Mouse (Mus musculus) central nervous system, embryonic 11.5 days (tissue): ENCODE measurements around the gene Zfp212. TPM values are rescaled to one million over a fixed set of nuclear protein-coding genes. Genes with fewer than 3 reads are reported as not detected.

ENCODE experiments used
- polyA plus RNA-seq: library from polyadenylated mRNA; depleted of rRNA; stranded (reverse); fragments of >200 nt; gene quantifications from 2 replicates; pipeline ENCODE4 v1.2.3, GENCODE M21; 2012; rRNA removed

Gene Zfp212
- polyA plus RNA-seq: 17.9 and 22.8 TPM in 2 replicates

DNA sequence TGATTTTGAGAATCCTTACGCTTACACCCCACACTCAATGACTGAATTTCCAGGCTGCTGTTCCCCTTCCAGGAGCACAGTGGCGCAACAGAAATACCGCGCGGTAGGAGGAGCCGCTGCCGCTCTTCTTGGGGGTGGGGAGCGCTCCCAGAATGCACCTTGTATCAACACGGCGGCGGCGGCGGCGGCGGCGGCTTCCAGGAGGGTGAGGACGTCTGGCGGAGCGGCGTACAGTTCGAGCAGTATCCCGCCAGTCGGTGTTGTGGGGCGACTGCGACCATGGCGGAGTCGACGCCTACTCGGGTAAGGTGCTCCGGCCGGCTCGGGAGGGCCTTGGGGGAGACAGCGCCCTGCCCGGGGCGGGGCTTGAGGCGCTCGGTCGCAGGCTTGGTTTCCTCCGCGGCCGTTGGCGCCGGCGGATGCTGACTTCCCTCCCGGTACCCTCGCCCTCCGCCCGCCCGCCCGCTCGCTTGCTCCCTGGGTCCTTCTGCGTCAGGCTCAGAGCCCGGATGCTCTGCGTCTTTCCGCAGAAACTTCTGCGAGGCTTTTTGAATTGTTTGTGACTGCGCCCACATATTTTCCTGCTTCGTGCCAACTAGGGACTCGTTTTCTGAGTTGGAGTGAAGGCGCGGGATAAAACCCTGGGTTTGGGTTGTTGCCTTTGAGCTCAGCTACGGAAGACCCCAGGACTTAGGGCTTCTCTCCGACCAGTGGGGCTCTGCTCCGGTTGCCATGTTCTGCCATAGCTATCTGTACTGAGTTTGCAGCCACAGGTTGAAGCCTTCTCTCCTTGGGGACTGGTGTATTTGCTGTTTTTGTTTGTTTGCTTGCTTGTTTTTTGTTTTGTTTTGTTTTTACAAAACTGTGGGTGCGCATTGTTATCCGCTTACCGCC, at the start of gene Zfp212:
Gene Zfp212, plus strand, starts transcription at position 30 of the 894 bp plus-strand sequence.

DNA sequence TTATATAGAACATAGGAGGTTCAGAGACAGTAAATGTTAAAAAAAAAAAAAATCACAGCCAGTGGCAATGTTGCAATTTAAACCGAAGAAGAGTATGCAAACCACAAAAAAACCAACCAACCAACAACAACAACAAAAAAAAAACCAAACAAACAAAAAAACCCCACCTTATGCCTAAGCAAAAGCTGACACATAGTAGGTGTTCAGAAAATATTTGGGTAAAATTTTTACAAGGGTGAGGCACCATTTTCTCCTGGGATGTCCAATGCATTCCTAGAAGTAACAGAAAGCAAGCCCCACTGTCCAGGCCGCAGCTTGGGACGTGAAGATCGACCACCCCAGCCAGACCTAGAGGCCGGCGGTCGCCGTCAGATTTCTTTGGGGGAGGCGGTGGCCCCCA, 43.2 kb upstream of the Zfp212 start, which contains the start of gene Zfp282:
Gene Zfp282, plus strand, starts transcription at position 147 of the 400 bp plus-strand sequence.

DNA sequence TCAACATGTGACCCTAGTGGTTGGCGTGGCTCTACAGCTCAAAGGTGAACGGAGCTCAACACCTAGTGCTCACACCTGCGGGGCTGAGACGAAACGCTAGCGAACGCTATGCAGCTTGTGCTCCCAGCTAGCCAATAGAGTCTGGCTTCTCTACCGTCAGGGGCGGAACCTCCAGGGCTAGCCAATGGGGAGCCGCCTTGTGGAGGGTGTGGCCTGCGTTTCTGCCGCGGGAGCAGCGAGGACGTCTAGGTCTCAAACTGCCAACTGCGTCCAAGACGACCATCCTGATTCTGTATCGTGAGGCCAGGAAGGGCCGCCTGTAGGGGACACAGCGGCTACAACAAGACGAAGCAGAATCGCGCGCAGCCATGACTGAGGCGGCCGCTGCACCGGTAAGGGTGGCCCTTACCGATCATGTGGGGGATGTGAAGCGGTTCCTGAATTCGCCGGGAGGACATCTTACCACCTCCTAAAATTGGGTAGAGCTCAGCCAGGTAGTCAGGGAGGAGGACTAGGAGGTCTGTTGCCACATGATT, 33.0 kb downstream of the Zfp212 start, which contains the start of gene Zfp956:
Gene Zfp956, plus strand, starts transcription at position 200 of the 536 bp plus-strand sequence.

Other genes starting within 250 kb of the Zfp212 start
- 143 and 152 TPM in 2 replicates for gene Pdia4, start 107.0 kb upstream of the Zfp212 start, polyA plus RNA-seq
- 2.8 and 3.6 TPM in 2 replicates for gene Zfp786, start 89.6 kb upstream of the Zfp212 start, polyA plus RNA-seq
- 8.0 and 11.0 TPM in 2 replicates for gene Zfp398, start 84.8 kb upstream of the Zfp212 start, polyA plus RNA-seq
- 15.2 and 17.5 TPM in 2 replicates for gene Zfp282, start 43.3 kb upstream of the Zfp212 start, polyA plus RNA-seq
- 9.8 and 14.5 TPM in 2 replicates for gene Zfp956, start 32.9 kb downstream of the Zfp212 start, polyA plus RNA-seq
- gene Zfp777, start 128.4 kb downstream of the Zfp212 start, polyA plus RNA-seq: 15.6 and 18.7 TPM in 2 replicates
- gene Zfp746, start 166.1 kb downstream of the Zfp212 start, polyA plus RNA-seq: 25.9 and 32.6 TPM in 2 replicates